Mouse (Mus musculus): Measurements from ENCODE around the gene Atp13a2.
A peak's percentile ranks its signal among the peaks of the same experiment; 100 is the strongest.

The Atp13a2 gene

GRCm38 (mm10) chr4:140986711-140987395, at the start of gene Atp13a2:
Gene Atp13a2 (plus strand): TSS chr4:140986873.
- peak; percentile 93 for DNase-seq

- no peak for DNase-seq
Measured at GRCm38 (mm10) chr4:140944356-140944755, 42.3 kb upstream of the Atp13a2 start.

GRCm38 (mm10) chr4:140944961-140945442, 41.7 kb upstream of the Atp13a2 start:
- DNase-seq = no peak

GRCm38 (mm10) chr4:140945571-140945970, 41.1 kb upstream of the Atp13a2 start:
- no peak for DNase-seq

GRCm38 (mm10) chr4:140946048-140946447, 40.6 kb upstream of the Atp13a2 start:
- DNase-seq = no peak

- DNase-seq = no peak
Measured at GRCm38 (mm10) chr4:140946580-140947205, 40.0 kb upstream of the Atp13a2 start.

GRCm38 (mm10) chr4:140947487-140948440, 38.9 kb upstream of the Atp13a2 start:
- no peak for DNase-seq

GRCm38 (mm10) chr4:140948481-140948880, 38.2 kb upstream of the Atp13a2 start:
- DNase-seq = no peak

GRCm38 (mm10) chr4:140949052-140949451, 37.6 kb upstream of the Atp13a2 start:
- no peak for DNase-seq

- no peak for DNase-seq
Measured at GRCm38 (mm10) chr4:140949616-140950015, 37.1 kb upstream of the Atp13a2 start.

GRCm38 (mm10) chr4:140950574-140950973, 36.1 kb upstream of the Atp13a2 start:
- DNase-seq = no peak

GRCm38 (mm10) chr4:140951861-140952641, 34.6 kb upstream of the Atp13a2 start:
- no peak for DNase-seq

GRCm38 (mm10) chr4:140957131-140957702, 29.5 kb upstream of the Atp13a2 start:
- no peak for DNase-seq

GRCm38 (mm10) chr4:140957725-140958124, 28.9 kb upstream of the Atp13a2 start:
- DNase-seq = peak; percentile 74

GRCm38 (mm10) chr4:140958319-140958718, 28.4 kb upstream of the Atp13a2 start:
- no peak for DNase-seq

- no peak for DNase-seq
Measured at GRCm38 (mm10) chr4:140959128-140959679, 27.5 kb upstream of the Atp13a2 start.

- DNase-seq = no peak
Measured at GRCm38 (mm10) chr4:140959715-140960479, 26.8 kb upstream of the Atp13a2 start.

- DNase-seq = peak; percentile 96
Measured at GRCm38 (mm10) chr4:140960781-140961466, 25.7 kb upstream of the Atp13a2 start, which contains the start of gene Sdhb. Gene Sdhb (plus strand): TSS chr4:140961203.

GRCm38 (mm10) chr4:140961467-140962206, 25.0 kb upstream of the Atp13a2 start:
- DNase-seq = no peak

Measured in cerebellum, adult 11 months (tissue).